Mouse (Mus musculus): Measurements from ENCODE around the gene Dpm2.
A peak's percentile ranks its signal among the peaks of the same experiment; 100 is the strongest.

Dpm2 gene

DNA sequence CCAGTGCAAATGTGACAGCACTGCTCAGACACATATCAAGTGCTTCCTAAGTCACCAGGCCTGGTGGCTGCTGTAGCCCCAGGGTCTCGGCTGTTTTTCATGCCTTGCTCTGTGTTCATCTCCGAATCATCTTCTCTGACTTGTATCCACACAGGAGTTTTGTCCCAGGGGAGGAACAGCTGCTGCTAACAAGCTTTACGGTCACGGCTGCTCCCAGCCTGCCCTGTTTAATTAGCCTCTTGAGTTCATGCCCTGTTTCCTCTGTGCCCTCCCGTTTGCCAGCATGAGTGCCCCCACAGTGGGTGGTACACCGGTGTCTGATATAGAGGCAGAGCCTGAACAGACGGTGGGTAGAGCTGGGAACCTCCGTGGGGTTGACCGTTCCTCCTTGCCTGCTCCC lies 47.4 kb downstream of the Dpm2 start:
- DNase-seq, result peak; percentile 93

DNA sequence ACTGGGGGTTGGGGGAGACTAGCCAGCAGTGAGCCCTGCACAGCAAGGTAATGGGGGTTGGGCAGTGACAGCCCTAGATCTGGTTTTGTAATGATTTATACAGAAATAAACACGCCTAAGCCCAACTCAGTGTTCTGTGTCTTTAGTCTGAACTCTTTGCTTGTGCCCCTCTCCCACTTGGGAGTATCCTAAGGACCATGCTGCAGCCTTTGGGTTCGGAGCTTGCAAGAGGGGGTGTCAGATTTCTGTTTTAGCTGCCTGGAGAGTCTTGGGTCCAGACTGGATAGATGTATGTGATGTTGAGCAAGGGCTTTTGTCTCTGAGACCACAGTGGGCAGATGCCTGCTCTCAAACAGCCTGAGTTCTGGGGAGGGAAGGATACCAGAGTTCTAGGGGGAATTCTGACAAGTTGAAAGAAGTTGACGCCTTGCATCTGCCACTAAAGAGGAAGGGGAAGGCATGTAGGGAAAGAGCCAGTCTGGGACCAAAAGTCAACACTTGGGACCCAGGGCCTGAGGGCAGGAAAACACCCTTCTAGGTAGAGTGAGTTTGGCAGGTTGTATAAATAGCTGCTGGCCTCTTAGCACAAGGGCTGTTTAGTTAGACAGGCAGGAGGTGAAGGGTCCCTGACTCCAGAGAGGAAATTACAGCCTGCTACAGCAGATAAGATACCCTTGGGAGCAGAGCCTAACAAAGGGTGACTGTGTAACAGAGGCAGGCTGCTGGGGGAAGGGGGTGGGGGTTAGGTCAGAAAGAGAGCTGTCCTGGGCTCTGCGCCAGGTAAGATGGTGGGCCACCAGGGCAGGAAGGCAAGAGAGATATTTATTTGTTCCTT lies 50.2 kb downstream of the Dpm2 start:
- peak; percentile 82 for DNase-seq

DNA sequence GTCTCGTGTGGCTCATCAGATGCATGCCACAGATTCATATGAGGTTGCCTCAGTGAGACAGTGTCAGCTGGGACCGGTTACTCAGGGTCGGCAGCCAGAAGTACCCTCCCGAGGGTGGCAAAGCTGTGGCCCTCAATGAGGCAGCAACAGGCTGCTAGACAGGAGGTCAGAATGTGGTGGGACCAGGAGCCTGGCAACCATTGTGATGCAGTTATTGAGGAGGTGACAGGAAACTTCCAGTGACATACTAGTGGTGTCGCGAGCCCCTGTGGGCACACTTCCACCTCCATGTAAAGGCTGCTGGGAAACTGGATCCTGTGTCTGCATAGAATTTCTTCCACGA lies 50.8 kb downstream of the Dpm2 start, which contains the start of gene Ak1:
Gene Ak1 (plus strand): TSS at position 242 of the 343 bp plus-strand sequence.
- DNase-seq, result no peak

Data from retina, postnatal 1 day (tissue).